Mouse (Mus musculus): ENCODE results near the gene Ntm. TPM values are rescaled to one million over a fixed set of nuclear protein-coding genes. Genes with fewer than 3 reads are reported as not detected.

Ntm gene
- polyA plus RNA-seq, 1 experiment, result 0.48 TPM

GRCm38 (mm10) chr9:29928796-29929195 is 34.1 kb downstream of the Ntm start:
- Histone ChIP-seq H3K4me3 (ENCODE audit: insufficient read depth, low read depth, low read length) (no peak overlapping the region), H3K4me1 (ENCODE audit: control insufficient read depth, insufficient read depth, insufficient read length, low read length) (no peaks in the 10 kb centered on the region), H3K27ac (replicated peaks; ENCODE audit: low read depth, low read length) (no peak overlapping the region)

GRCm38 (mm10) chr9:29925382-29925781 is 37.6 kb downstream of the Ntm start:
- no peak overlapping the region for H3K27ac ChIP-seq (replicated peaks; ENCODE audit: low read depth, low read length)
- no peaks in the 10 kb centered on the region for H3K4me1 ChIP-seq (ENCODE audit: control insufficient read depth, insufficient read depth, insufficient read length, low read length)
- no peak overlapping the region for H3K4me3 ChIP-seq (ENCODE audit: insufficient read depth, low read depth, low read length)

GRCm38 (mm10) chr9:29898406-29899054 is 64.4 kb downstream of the Ntm start:
- no peak overlapping the region for H3K27ac ChIP-seq (replicated peaks; ENCODE audit: low read depth, low read length)
- H3K4me1 ChIP-seq (ENCODE audit: control insufficient read depth, insufficient read depth, insufficient read length, low read length), result no peaks in the 10 kb centered on the region
- no peak overlapping the region for H3K4me3 ChIP-seq (ENCODE audit: insufficient read depth, low read depth, low read length)

GRCm38 (mm10) chr9:29897448-29897847 is 65.5 kb downstream of the Ntm start:
- no peak overlapping the region for H3K4me3 ChIP-seq (ENCODE audit: insufficient read depth, low read depth, low read length)
- no peaks in the 10 kb centered on the region for H3K4me1 ChIP-seq (ENCODE audit: control insufficient read depth, insufficient read depth, insufficient read length, low read length)
- no peak overlapping the region for H3K27ac ChIP-seq (replicated peaks; ENCODE audit: low read depth, low read length)

GRCm38 (mm10) chr9:29892792-29893191 is 70.1 kb downstream of the Ntm start:
- H3K4me1 ChIP-seq (ENCODE audit: control insufficient read depth, insufficient read depth, insufficient read length, low read length), result no peaks in the 10 kb centered on the region
- H3K4me3 ChIP-seq (ENCODE audit: insufficient read depth, low read depth, low read length), result no peak overlapping the region
- no peak overlapping the region for H3K27ac ChIP-seq (replicated peaks; ENCODE audit: low read depth, low read length)

GRCm38 (mm10) chr9:29888712-29889111 is 74.2 kb downstream of the Ntm start:
- Histone ChIP-seq H3K4me3 (ENCODE audit: insufficient read depth, low read depth, low read length) (no peak overlapping the region), H3K4me1 (ENCODE audit: control insufficient read depth, insufficient read depth, insufficient read length, low read length) (no peaks in the 10 kb centered on the region), H3K27ac (replicated peaks; ENCODE audit: low read depth, low read length) (no peak overlapping the region)

GRCm38 (mm10) chr9:29887924-29888323 is 75.0 kb downstream of the Ntm start:
- H3K27ac ChIP-seq (replicated peaks; ENCODE audit: low read depth, low read length), result no peak overlapping the region
- no peak overlapping the region for H3K4me3 ChIP-seq (ENCODE audit: insufficient read depth, low read depth, low read length)
- H3K4me1 ChIP-seq (ENCODE audit: control insufficient read depth, insufficient read depth, insufficient read length, low read length), result no peaks in the 10 kb centered on the region

GRCm38 (mm10) chr9:29884062-29884461 is 78.9 kb downstream of the Ntm start:
- H3K27ac ChIP-seq (replicated peaks; ENCODE audit: low read depth, low read length), result no peak overlapping the region
- H3K4me3 ChIP-seq (ENCODE audit: insufficient read depth, low read depth, low read length), result no peak overlapping the region
- H3K4me1 ChIP-seq (ENCODE audit: control insufficient read depth, insufficient read depth, insufficient read length, low read length), result no peaks in the 10 kb centered on the region

GRCm38 (mm10) chr9:29881614-29882013 is 81.3 kb downstream of the Ntm start:
- Histone ChIP-seq H3K4me1 (ENCODE audit: control insufficient read depth, insufficient read depth, insufficient read length, low read length) (no peaks in the 10 kb centered on the region), H3K4me3 (ENCODE audit: insufficient read depth, low read depth, low read length) (no peak overlapping the region), H3K27ac (replicated peaks; ENCODE audit: low read depth, low read length) (no peak overlapping the region)

GRCm38 (mm10) chr9:29877583-29877982 is 85.4 kb downstream of the Ntm start:
- no peak overlapping the region for H3K4me3 ChIP-seq (ENCODE audit: insufficient read depth, low read depth, low read length)
- H3K4me1 ChIP-seq (ENCODE audit: control insufficient read depth, insufficient read depth, insufficient read length, low read length), result no peaks in the 10 kb centered on the region
- no peak overlapping the region for H3K27ac ChIP-seq (replicated peaks; ENCODE audit: low read depth, low read length)

GRCm38 (mm10) chr9:29867746-29868145 is 95.2 kb downstream of the Ntm start:
- H3K4me1 ChIP-seq (ENCODE audit: control insufficient read depth, insufficient read depth, insufficient read length, low read length), result no peaks in the 10 kb centered on the region
- no peak overlapping the region for H3K27ac ChIP-seq (replicated peaks; ENCODE audit: low read depth, low read length)
- no peak overlapping the region for H3K4me3 ChIP-seq (ENCODE audit: insufficient read depth, low read depth, low read length)

GRCm38 (mm10) chr9:29866824-29867223 is 96.1 kb downstream of the Ntm start:
- Histone ChIP-seq H3K4me3 (ENCODE audit: insufficient read depth, low read depth, low read length) (no peak overlapping the region), H3K4me1 (ENCODE audit: control insufficient read depth, insufficient read depth, insufficient read length, low read length) (no peaks in the 10 kb centered on the region), H3K27ac (replicated peaks; ENCODE audit: low read depth, low read length) (no peak overlapping the region)

- Histone ChIP-seq H3K4me3 (ENCODE audit: insufficient read depth, low read depth, low read length) (no peak overlapping the region), H3K27ac (replicated peaks; ENCODE audit: low read depth, low read length) (no peak overlapping the region), H3K4me1 (ENCODE audit: control insufficient read depth, insufficient read depth, insufficient read length, low read length) (no peaks in the 10 kb centered on the region)
Observed at GRCm38 (mm10) chr9:29866101-29866500, 96.8 kb downstream of the Ntm start.

GRCm38 (mm10) chr9:29865502-29865901 is 97.4 kb downstream of the Ntm start:
- Histone ChIP-seq H3K4me3 (ENCODE audit: insufficient read depth, low read depth, low read length) (no peak overlapping the region), H3K4me1 (ENCODE audit: control insufficient read depth, insufficient read depth, insufficient read length, low read length) (no peaks in the 10 kb centered on the region)

GRCm38 (mm10) chr9:29864886-29865285 is 98.1 kb downstream of the Ntm start:
- Histone ChIP-seq H3K27ac (replicated peaks; ENCODE audit: low read depth, low read length) (no peak overlapping the region), H3K4me1 (ENCODE audit: control insufficient read depth, insufficient read depth, insufficient read length, low read length) (no peaks in the 10 kb centered on the region), H3K4me3 (ENCODE audit: insufficient read depth, low read depth, low read length) (no peak overlapping the region)

More at GRCm38 (mm10) chr9:29865502-29865901, 97.4 kb downstream of the Ntm start:
- H3K27ac ChIP-seq (replicated peaks; ENCODE audit: low read depth, low read length), result no peak overlapping the region

GRCm38 (mm10) chr9:29862408-29862807 is 100.5 kb downstream of the Ntm start:
- Histone ChIP-seq H3K4me1 (ENCODE audit: control insufficient read depth, insufficient read depth, insufficient read length, low read length) (no peaks in the 10 kb centered on the region), H3K4me3 (ENCODE audit: insufficient read depth, low read depth, low read length) (no peak overlapping the region), H3K27ac (replicated peaks; ENCODE audit: low read depth, low read length) (no peak overlapping the region)
